Mouse (Mus musculus) embryonic facial prominence, embryonic 12.5 days (tissue): ENCODE data around the gene Nup214. TPM values are rescaled to one million over a fixed set of nuclear protein-coding genes. Genes with fewer than 3 reads are reported as not detected.

Experiments
- ATAC-seq: fragments of 200-750 bp; cut with Nextera tagmentation; 2 replicates; pipeline ENCODE4 v1.8.0; 2017; ENCODE audit not compliant: insufficient number of reproducible peaks, insufficient read depth, low FRiP score, low TSS enrichment
- H3K27ac ChIP-seq: fragments of 300-500 bp; sonication (generic); 2 replicates; pipeline ENCODE4 v1.5.1; 2016; ENCODE audit warnings: mild to moderate bottlenecking
- H3K27me3 ChIP-seq: fragments of 300-500 bp; sonication (generic); 2 replicates; pipeline ENCODE4 v1.6.1; 2016; ENCODE audit warnings: mild to moderate bottlenecking, moderate library complexity
- H3K36me3 ChIP-seq: fragments of 300-500 bp; sonication (generic); 2 replicates; pipeline ENCODE4 v1.6.1; 2016; ENCODE audit warnings: mild to moderate bottlenecking
- H3K4me1 ChIP-seq: fragments of 300-500 bp; sonication (generic); 2 replicates; pipeline ENCODE4 v1.6.1; 2016
- H3K4me2 ChIP-seq: fragments of 300-500 bp; sonication (generic); replicated peaks from 2 replicates; pipeline ENCODE4 v1.6.1; 2016; ENCODE audit warnings: mild to moderate bottlenecking, moderate library complexity
- H3K4me3 ChIP-seq: fragments of 300-500 bp; sonication (generic); 2 replicates; pipeline ENCODE4 v1.5.1; 2016; ENCODE audit warnings: mild to moderate bottlenecking
- H3K9ac ChIP-seq: fragments of 300-500 bp; sonication (generic); 2 replicates; pipeline ENCODE4 v1.6.1; 2016; ENCODE audit warnings: mild to moderate bottlenecking, moderate library complexity
- H3K9me3 ChIP-seq: fragments of 300-500 bp; sonication (generic); 2 replicates; pipeline ENCODE4 v1.6.1; 2016; ENCODE audit warnings: mild to moderate bottlenecking, moderate library complexity
- WGBS: fragments of 180-500 bp; shearing (Covaris S2); methylation state at CpG from one replicate; pipeline ENCODE4 v1.1.7; 2016; 5-methylcytosine and 5-hydroxymethylcytosine counted together
- microRNA-seq: library from miRNA; unstranded; fragments of <30 nt; microRNA quantifications from one replicate; pipeline ENCODE4, GENCODE M21; 2017
- polyA plus RNA-seq: library from polyadenylated mRNA; unstranded; fragments of >200 nt; fragmentation: Nextera tagmentation; extraction: Ambion mirVana; gene quantifications from 2 replicates; pipeline ENCODE4 v1.2.1, GENCODE M21; 2016

The Nup214 gene
- polyA plus RNA-seq, 1 experiment from 2014 or later: 81.1 TPM

DNA sequence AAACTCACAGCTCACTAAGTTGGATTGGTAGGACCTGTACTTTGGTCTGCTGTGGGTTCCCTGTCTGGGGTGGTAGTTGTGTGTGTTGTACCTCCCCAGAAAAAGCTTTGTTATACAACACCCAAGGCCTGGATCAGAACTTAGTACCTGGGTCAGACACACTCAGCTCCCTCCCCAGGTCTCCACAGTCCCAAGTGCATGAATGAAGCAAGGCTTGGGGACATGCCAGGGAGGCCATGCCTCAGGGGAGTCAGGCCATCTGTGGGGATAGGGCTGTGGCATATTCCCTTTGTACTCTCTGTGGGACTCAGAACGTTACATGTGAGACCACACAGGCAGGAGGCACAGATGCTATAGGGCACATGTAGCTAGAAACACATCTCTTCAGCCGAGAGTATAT lies 115.9 kb downstream of the Nup214 start:
- Histone ChIP-seq H3K9me3 (no peaks in the 10 kb centered on the region), H3K9ac (no peak overlapping the region), H3K36me3 (no peaks in the 10 kb centered on the region), H3K4me2 (no peak overlapping the region), H3K4me3 (no peak overlapping the region), H3K4me1 (peaks cover 16% of the 10 kb centered on the region), H3K27me3 (peaks cover 45% of the 10 kb centered on the region), H3K27ac (no peak overlapping the region)
- WGBS: 71% methylated on average over 2 of the region's 2 CpGs
- no peak for ATAC-seq

DNA sequence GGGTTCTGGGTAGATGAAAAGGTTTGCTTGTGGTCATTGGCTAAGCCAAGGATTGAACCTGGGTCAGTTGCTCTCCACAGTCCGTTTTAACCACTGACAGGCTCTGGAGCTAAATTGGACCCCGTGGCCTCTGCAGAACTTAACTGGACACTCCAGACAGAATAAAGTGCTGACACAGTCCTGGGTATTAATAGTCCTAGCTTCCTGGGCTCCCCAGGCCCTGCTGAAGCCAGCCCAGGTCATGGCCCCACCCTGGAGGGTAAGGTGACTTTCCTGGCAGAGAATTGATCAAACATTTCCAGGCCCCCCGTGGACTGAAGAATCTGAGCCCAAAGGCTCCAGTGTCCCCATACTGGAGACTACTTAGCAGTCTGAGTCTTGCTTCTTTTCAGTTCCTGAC lies 117.7 kb downstream of the Nup214 start:
- 60% methylated on average over 3 of the region's 3 CpGs for WGBS
- Histone ChIP-seq H3K9ac (no peak overlapping the region), H3K27me3 (peaks cover 27% of the 10 kb centered on the region), H3K4me2 (no peak overlapping the region), H3K27ac (no peak overlapping the region), H3K9me3 (no peaks in the 10 kb centered on the region), H3K4me3 (no peak overlapping the region), H3K4me1 (peaks cover 27% of the 10 kb centered on the region), H3K36me3 (no peaks in the 10 kb centered on the region)
- no peak for ATAC-seq

DNA sequence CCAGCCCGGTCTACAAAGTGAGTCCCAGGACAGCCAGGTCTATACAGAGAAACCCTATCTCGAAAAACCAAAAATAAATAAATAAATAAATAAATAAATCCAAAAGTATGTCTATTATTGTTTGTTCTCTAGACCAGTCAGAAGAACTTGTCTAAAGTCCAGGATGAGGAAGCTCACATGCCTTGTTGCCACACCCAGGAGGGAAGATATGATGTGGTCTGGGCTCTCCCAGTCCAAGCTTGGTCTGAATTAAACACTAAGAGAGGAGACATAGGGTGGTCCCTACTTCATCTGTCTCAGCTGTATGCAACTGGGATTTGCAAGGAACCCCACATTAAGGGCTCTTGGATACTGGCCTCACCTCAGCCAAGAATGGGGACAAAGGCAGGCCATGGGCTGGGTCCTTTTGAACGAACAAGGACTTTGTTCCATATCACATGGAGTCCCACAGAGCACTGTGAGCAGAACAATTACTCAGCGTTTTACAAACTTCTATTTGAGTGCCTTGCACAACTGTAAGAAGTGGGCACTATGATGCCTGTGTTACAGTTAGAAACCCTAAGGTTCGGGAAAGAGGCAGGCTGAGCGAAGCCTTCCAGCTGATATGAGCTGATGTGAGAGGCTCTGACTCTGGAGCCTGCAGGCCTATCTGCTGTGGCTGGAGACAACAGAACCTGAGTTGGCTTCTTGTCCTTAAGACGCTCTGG lies 119.9 kb downstream of the Nup214 start:
- 76% methylated on average over 7 of the region's 7 CpGs for WGBS
- ATAC-seq: no peak

DNA sequence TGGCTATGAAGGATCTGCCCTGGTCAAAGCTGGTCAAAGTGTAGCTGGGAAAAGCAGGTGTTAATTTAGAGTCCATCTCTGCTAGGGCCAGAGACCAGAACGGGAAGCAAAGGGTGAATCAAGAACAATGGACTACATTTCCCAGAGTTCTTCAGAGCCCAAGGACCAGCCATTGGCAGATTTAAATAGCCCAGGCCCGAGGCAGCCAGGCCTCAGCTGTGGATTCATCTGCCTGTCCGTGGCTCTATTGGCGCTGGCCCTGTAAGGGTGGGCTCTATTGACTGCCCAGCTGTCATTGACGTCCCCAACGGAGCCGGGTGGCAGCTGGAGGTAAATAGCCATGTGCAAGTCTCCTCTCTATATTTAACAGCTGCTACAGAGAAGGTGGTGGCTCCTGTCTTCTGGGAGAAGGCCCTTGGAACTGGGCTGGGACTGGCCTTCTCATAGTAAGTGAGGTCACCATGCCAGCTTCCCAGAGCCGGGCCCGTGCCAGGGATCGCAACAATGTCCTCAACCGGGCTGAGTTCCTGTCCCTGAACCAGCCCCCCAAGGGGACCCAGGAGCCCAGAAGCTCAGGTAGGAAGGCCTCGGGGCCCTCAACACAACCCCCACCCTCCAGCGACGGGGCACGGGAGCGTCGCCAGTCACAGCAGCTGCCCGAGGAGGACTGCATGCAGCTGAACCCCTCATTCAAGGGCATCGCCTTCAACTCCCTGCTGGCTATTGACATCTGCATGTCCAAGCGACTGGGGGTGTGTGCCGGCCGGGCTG lies 121.3 kb downstream of the Nup214 start, which contains the start of gene Plpp7:
TSS of gene Plpp7 (plus strand) at position 178 of the 771 bp plus-strand sequence.
- Histone ChIP-seq H3K27ac (no peak within 1 kb of the TSS), H3K9ac (peak within 1 kb of the TSS; percentile 40), H3K36me3 (no peaks in the 10 kb centered on the region), H3K4me2 (peak within 1 kb of the TSS; percentile 53), H3K4me3 (peak within 1 kb of the TSS; percentile 33), H3K9me3 (no peaks in the 10 kb centered on the region), H3K27me3 (0 out of 2 replicates have a peak, but pooled peaks cover 4% of the 10 kb centered on the region), H3K4me1 (peaks cover 11% of the 10 kb centered on the region; the same call in 1 of the 2 replicates)
- WGBS: 55% methylated on average over 22 of the region's 22 CpGs
- peak; percentile 76 for ATAC-seq

More for the DNA sequence above, 119.9 kb downstream of the Nup214 start:
- Histone ChIP-seq H3K4me1 (peaks cover 13% of the 10 kb centered on the region), H3K9ac (no peak overlapping the region), H3K4me3 (no peak overlapping the region), H3K4me2 (no peak overlapping the region), H3K36me3 (no peaks in the 10 kb centered on the region), H3K9me3 (no peaks in the 10 kb centered on the region), H3K27me3 (peaks cover 10% of the 10 kb centered on the region; the same call in 1 of the 2 replicates), H3K27ac (no peak overlapping the region)

DNA sequence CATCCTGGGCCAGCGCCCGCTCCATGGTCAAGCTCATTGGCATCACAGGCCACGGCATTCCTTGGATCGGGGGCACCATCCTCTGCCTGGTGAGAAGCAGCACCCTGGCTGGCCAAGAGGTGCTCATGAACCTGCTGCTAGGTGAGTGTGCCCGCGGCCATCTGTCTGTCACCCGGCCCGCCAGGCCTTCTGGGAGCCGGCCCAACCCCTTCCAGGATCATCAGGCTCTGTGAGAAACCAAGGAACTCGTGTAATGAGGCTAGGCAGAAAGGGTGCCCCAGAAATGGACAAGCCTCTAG lies 121.8 kb downstream of the Nup214 start:
- Histone ChIP-seq H3K9me3 (no peaks in the 10 kb centered on the region), H3K27ac (no peak overlapping the region), H3K4me3 (peak overlapping the region; percentile 33), H3K4me1 (peaks cover 11% of the 10 kb centered on the region; the same call in 1 of the 2 replicates), H3K27me3 (0 out of 2 replicates have a peak, but pooled peaks cover 4% of the 10 kb centered on the region), H3K36me3 (no peaks in the 10 kb centered on the region; the same call in 1 of the 2 replicates), H3K9ac (0 out of 2 replicates have a peak overlapping the region, but pooled peaks have one; percentile 40), H3K4me2 (peak overlapping the region; percentile 53)
- ATAC-seq: 0 out of 2 replicates have a peak, but pooled peaks have one; percentile 32
- WGBS: 79% methylated on average over 10 of the region's 10 CpGs

DNA sequence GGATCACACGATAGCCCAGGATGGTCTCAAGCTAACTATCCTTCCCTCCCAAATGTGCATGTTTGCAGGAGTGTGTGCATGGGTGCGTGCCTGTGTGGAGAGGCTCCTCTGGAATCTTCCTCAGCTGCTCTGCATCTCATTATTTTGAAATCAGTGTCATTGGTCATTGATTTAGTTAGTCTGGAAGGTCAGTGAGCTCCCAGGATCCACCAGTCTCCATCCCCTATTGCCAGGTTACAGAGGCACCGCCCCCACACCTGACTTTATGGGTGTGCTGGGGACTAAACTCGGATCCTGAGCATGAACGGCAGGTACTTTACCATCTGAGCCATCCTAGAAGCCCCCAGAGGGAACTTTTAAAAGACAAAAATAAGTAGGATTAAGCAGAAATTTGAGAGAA lies 128.7 kb downstream of the Nup214 start:
- no peak overlapping the region for H3K4me3 ChIP-seq
- H3K36me3 ChIP-seq: no peaks in the 10 kb centered on the region; the same call in 1 of the 2 replicates
- no peaks in the 10 kb centered on the region for H3K27me3 ChIP-seq
- H3K9me3 ChIP-seq: no peaks in the 10 kb centered on the region
- H3K27ac ChIP-seq: no peak overlapping the region
- H3K4me1 ChIP-seq: no peaks in the 10 kb centered on the region
- no peak overlapping the region for H3K4me2 ChIP-seq
- no peak overlapping the region for H3K9ac ChIP-seq
- ATAC-seq: no peak
- WGBS: 51% methylated on average over 5 of the region's 5 CpGs

DNA sequence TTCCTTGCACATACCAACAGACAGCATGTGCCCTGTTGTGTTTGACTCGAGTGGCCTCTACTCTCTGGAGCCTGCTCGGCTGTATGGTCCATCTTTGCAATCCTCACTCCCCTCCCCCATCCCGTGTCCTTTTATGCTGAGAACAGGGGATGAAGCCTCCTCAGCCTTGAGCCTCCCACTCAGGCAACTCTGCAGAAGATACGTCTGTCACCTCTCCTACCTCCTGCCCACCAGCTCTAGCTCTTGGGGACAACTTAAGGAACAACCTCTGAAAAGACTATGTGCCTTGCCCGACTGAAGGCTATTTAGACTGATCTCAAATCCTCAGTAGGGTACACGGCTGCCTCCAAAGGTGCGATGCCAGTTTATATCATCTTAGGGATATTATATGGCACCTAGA lies 129.3 kb downstream of the Nup214 start:
- Histone ChIP-seq H3K27me3 (no peaks in the 10 kb centered on the region), H3K9ac (no peak overlapping the region), H3K4me2 (no peak overlapping the region), H3K4me3 (no peak overlapping the region), H3K9me3 (no peaks in the 10 kb centered on the region), H3K4me1 (no peaks in the 10 kb centered on the region), H3K36me3 (no peaks in the 10 kb centered on the region; the same call in 1 of the 2 replicates), H3K27ac (no peak overlapping the region)
- no peak for ATAC-seq
- WGBS: 76% methylated on average over 7 of the region's 7 CpGs

Small RNAs within 50 kb of the gene (microRNA-seq; reads per million reads assigned to microRNA genes)
- gene Mir7674: not detected

Other genes starting within 250 kb of the Nup214 start
- gene Qrfp, start 163.9 kb upstream of the Nup214 start, polyA plus RNA-seq: 0.15 and 0.18 TPM in 2 replicates
- gene Fibcd1, start 128.4 kb upstream of the Nup214 start, polyA plus RNA-seq: 0.52 and 0.78 TPM in 2 replicates
- gene Lamc3, start 87.1 kb upstream of the Nup214 start, polyA plus RNA-seq: 1.8 and 2.5 TPM in 2 replicates
- 56.5 and 61.0 TPM in 2 replicates for gene Aif1l, start 24.3 kb upstream of the Nup214 start, polyA plus RNA-seq
- 2.6 and 3.2 TPM in 2 replicates for gene Fam78a, start 110.4 kb downstream of the Nup214 start, polyA plus RNA-seq
- 7.0 and 7.3 TPM in 2 replicates for gene Plpp7, start 121.1 kb downstream of the Nup214 start, polyA plus RNA-seq
- gene Prrc2b, start 176.6 kb downstream of the Nup214 start, polyA plus RNA-seq: 81.8 and 83.2 TPM in 2 replicates